Mouse (Mus musculus) bone marrow macrophage, adult 2 months (primary cell): Measurements from ENCODE around the gene Eps8l1.

ENCODE experiments used
- CTCF ChIP-seq: IDR thresholded peaks from 2 replicates; pipeline ENCODE4 v1.5.1; 2012; ENCODE audit warnings: low read depth, mild to moderate bottlenecking, low read length, moderate library complexity
- POLR2A ChIP-seq: IDR thresholded peaks from 2 replicates; pipeline ENCODE4 v1.6.1; 2012; ENCODE audit warnings: mild to moderate bottlenecking, low read depth, low read length, borderline replicate concordance

GRCm38 (mm10) chr7:4509863-4510608 is 49.6 kb downstream of the Eps8l1 start:
- TF ChIP-seq CTCF (peak; percentile 50), POLR2A (no peak)
